Mouse (Mus musculus) G1E (cell line): Measurements from ENCODE around the gene Rasal3.

Experiments used
- CTCF ChIP-seq: IDR thresholded peaks from 2 replicates; pipeline ENCODE4 v1.5.1; 2012; ENCODE audit warnings: low read depth, low read length, inconsistent platforms, mixed read lengths
- GATA1 ChIP-seq: IDR thresholded peaks from 2 replicates; pipeline ENCODE4 v1.6.1; 2012; ENCODE audit warnings: borderline replicate concordance, low read length, inconsistent platforms, mixed read lengths

- TF ChIP-seq GATA1 (no peak), CTCF (no peak)
Measured at GRCm38 (mm10) chr17:32388370-32389100, 14.8 kb downstream of the Rasal3 start.
